Mouse (Mus musculus): ENCODE results near the gene Rcan3. TPM values are rescaled to one million over a fixed set of nuclear protein-coding genes. Genes with fewer than 3 reads are reported as not detected.

The Rcan3 gene
- polyA plus RNA-seq (2014; fragmentation: Illumina TruSeq; extraction: RNeasy Lipid Tissue Mini Kit (QIAGEN cat#74804); ENCODE audit: low read depth, low replicate concordance), result 8.4 TPM

DNA sequence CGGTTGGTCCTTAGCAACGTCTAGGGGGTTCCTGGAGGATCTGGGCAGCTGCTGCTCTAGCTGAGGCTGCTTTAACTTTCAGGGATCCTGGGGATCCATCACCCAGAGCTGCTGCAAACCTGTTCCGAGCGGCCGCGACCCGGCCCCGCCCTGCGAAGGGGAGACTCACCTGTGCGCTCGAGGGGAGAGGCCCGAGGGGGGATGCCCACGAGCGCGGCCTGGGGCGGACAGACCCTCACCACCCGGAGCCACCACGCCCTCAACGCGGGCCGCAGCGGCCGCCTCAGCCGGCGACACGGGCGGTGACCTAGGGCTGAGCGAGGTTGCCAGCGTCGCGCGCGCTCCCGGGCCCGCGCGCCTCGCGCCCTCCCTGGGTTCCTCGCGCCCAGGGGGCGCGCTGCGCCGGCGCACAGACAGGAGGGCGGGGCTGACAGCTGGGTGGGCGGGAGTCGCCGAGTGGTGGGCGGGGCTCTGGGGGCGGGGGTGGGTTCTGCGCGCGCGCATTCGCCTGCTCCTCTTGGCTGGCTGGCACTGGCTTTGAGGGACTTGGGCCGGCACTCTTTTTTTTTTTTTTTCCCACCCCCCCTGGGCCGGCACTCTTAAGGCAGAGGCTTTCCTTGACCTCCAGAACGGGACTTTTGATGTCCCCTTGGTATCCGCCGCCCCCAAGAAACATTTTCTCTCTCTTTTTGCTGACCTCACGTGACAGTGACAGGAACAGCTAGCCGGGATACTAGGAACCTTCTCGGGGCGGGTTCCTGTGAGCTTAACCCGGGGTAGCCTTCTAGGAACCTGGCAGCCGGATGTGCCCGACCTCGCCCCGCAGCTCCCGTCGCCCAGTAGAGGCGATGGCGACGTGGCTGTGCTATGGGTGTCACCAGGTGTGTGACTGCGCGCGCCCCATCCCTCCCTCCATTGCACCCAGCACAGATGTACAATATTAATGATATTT, at the start of gene Rcan3:
TSS of gene Rcan3 (minus strand) at position 411 of the 952 bp plus-strand sequence.

GRCm38 (mm10) chr4:135397991-135398390, 35.7 kb downstream of the Rcan3 start, which contains the start of gene Ncmap:
Gene Ncmap, minus strand, starts transcription at chr4:135398227.

Other genes with a start within 250 kb of the Rcan3 start
- 113 TPM for gene Clic4, start 161.0 kb downstream of the Rcan3 start, polyA plus RNA-seq (2014; fragmentation: Illumina TruSeq; extraction: RNeasy Lipid Tissue Mini Kit (QIAGEN cat#74804); ENCODE audit: low read depth, low replicate concordance)
- gene Srrm1, start 80.5 kb downstream of the Rcan3 start, polyA plus RNA-seq (2014; fragmentation: Illumina TruSeq; extraction: RNeasy Lipid Tissue Mini Kit (QIAGEN cat#74804); ENCODE audit: low read depth, low replicate concordance), result 174 TPM
- gene Ncmap, start 35.6 kb downstream of the Rcan3 start, polyA plus RNA-seq (2014; fragmentation: Illumina TruSeq; extraction: RNeasy Lipid Tissue Mini Kit (QIAGEN cat#74804); ENCODE audit: low read depth, low replicate concordance), result 7.0 TPM
- 3.0 TPM for gene Stpg1, start 60.9 kb upstream of the Rcan3 start, polyA plus RNA-seq (2014; fragmentation: Illumina TruSeq; extraction: RNeasy Lipid Tissue Mini Kit (QIAGEN cat#74804); ENCODE audit: low read depth, low replicate concordance)
- gene Nipal3, start 61.2 kb upstream of the Rcan3 start, polyA plus RNA-seq (2014; fragmentation: Illumina TruSeq; extraction: RNeasy Lipid Tissue Mini Kit (QIAGEN cat#74804); ENCODE audit: low read depth, low replicate concordance), result 8.5 TPM
- gene Grhl3, start 139.8 kb upstream of the Rcan3 start, polyA plus RNA-seq (2014; fragmentation: Illumina TruSeq; extraction: RNeasy Lipid Tissue Mini Kit (QIAGEN cat#74804); ENCODE audit: low read depth, low replicate concordance), result not detected

Data from adipose tissue, adult 10 weeks (tissue).